Mouse (Mus musculus) limb, embryonic 12.5 days (tissue): ENCODE measurements at regions not wholly inside any gene's neighbourhood (a gene's known extent, or its start where the extent isn't known, plus 50 kb on each side); places are given as distances from the start of the nearest gene placed in this dataset.
A peak's percentile ranks its signal among the peaks of the same experiment; 100 is the strongest.

ENCODE experiments used
- ATAC-seq: fragments of 200-750 bp; cut with Nextera tagmentation; 2 replicates; pipeline ENCODE4 v1.8.0; 2017; ENCODE audit warnings: low read depth, moderate TSS enrichment; ENCODE audit not compliant: insufficient number of reproducible peaks, insufficient read depth, low FRiP score, low TSS enrichment
- H3K27ac ChIP-seq: fragments of 300-500 bp; sonication (generic); 2 replicates; pipeline ENCODE4 v1.5.1; 2016; ENCODE audit warnings: mild to moderate bottlenecking, moderate library complexity
- H3K27me3 ChIP-seq: fragments of 300-500 bp; sonication (generic); 2 replicates; pipeline ENCODE4 v1.6.1; 2016; ENCODE audit warnings: mild to moderate bottlenecking, moderate library complexity
- H3K36me3 ChIP-seq: fragments of 300-500 bp; sonication (generic); 2 replicates; pipeline ENCODE4 v1.6.1; 2016; ENCODE audit warnings: mild to moderate bottlenecking, moderate library complexity
- H3K4me1 ChIP-seq: fragments of 300-500 bp; sonication (generic); replicated peaks from 2 replicates; pipeline ENCODE4 v1.6.1; 2016
- H3K4me2 ChIP-seq: fragments of 300-500 bp; sonication (generic); 2 replicates; pipeline ENCODE4 v1.6.1; 2016; ENCODE audit warnings: mild to moderate bottlenecking, moderate library complexity
- H3K4me3 ChIP-seq: fragments of 300-500 bp; sonication (generic); replicated peaks from 2 replicates; pipeline ENCODE4 v1.5.1; 2016; ENCODE audit warnings: mild to moderate bottlenecking
- H3K9ac ChIP-seq: fragments of 300-500 bp; sonication (generic); replicated peaks from 2 replicates; pipeline ENCODE4 v1.6.1; 2016; ENCODE audit warnings: mild to moderate bottlenecking, moderate library complexity
- H3K9me3 ChIP-seq: fragments of 300-500 bp; sonication (generic); 2 replicates; pipeline ENCODE4 v1.6.1; 2016; ENCODE audit warnings: mild to moderate bottlenecking, moderate library complexity
- WGBS: fragments of 180-500 bp; shearing (Covaris S2); methylation state at CpG from one replicate; pipeline ENCODE4 v1.1.7; 2016; 5-methylcytosine and 5-hydroxymethylcytosine counted together

DNA sequence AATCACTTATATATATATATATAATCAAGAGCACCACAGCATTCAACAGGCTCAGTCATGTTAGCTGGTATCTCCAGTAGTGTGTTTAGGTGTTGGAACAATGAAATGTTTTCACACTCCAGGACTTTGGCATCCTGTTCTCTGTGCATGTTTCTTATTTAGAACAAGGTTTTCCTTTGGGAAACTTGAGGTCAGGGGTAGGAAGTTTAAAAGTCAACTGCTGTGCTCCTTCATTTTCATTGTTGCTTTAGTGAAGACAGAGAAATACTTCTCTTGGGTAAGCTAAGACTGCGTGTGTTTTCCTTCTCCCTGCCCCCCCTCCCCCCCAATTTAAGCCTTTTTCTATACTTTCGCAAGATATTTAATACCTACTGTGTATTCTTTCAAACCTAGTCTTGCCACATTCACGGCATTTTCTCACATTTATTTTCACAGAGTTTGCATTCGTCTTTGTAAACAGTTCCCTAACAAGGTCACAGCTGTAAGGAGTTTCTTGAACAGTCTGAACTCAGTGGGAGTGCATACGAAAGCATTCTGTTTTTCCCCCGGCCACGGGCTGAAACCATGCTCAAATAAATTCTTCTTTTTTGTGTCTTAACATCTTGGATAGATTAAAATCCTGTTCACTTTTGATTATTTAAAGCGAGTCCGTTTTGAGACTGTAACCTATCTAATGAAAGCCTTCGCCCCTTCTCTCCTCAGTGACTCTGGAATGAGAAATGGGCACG, 279.2 kb downstream of the Col12a1 start:
- no peak overlapping the region for H3K27ac ChIP-seq

DNA sequence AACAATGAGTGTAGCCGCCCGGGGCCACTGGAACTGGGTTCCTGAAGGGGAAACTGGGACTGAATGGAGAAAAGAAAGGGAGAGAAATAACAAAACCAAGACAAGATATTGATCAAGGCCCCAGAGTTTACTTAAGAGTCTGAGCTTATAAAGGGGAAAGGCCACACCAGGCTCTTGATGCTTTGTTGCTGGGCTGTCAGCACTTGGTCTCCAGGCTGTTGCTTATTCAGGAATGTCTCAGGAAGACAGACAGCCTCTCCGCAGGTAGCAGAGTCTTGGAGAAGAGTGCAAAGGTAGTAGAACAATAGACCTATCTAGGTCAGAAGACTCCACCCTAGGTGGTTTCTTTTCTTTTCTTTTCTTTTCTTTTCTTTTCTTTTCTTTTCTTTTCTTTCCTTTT, 263.4 kb downstream of the Col12a1 start:
- WGBS, result 85% methylated on average over 3 of the region's 3 CpGs
- no peak overlapping the region for H3K9ac ChIP-seq
- H3K36me3 ChIP-seq, result no peaks in the 10 kb centered on the region
- no peak overlapping the region for H3K4me2 ChIP-seq
- no peak overlapping the region for H3K27ac ChIP-seq
- H3K27me3 ChIP-seq, result no peaks in the 10 kb centered on the region
- no peak for ATAC-seq
- no peaks in the 10 kb centered on the region for H3K9me3 ChIP-seq
- H3K4me3 ChIP-seq, result no peak overlapping the region
- H3K4me1 ChIP-seq, result no peaks in the 10 kb centered on the region

More for the DNA sequence above, 279.2 kb downstream of the Col12a1 start:
- Histone ChIP-seq H3K36me3 (no peaks in the 10 kb centered on the region), H3K4me2 (peak overlapping the region; percentile 17; the same call in 1 of the 2 replicates), H3K27me3 (no peaks in the 10 kb centered on the region), H3K9ac (no peak overlapping the region), H3K4me3 (no peak overlapping the region), H3K9me3 (no peaks in the 10 kb centered on the region), H3K4me1 (peaks cover 5% of the 10 kb centered on the region)
- WGBS, result 29% methylated on average over 11 of the region's 11 CpGs
- no peak for ATAC-seq

DNA sequence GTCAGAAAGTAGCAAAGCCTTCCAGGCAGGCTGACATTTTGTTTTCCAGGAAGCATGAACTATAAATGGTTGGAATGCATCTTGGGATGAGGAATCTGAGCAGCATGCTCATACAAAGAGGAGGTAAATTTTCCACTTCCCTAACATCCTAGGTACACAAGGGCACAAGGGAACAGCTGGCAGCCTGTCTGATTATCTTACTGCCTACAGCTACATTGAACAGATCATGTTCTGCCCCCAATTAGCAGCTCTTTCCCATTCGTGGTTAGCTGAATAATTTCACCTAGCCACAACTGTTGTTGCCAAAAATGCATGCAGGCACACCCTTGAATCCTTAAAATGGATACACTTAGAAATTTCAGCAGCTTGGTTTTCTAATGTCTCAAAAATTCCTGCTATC, 239.5 kb downstream of the Col12a1 start:
- H3K9ac ChIP-seq, result no peak overlapping the region
- 4% methylated on average over 1 of the region's 1 CpGs for WGBS
- no peak for ATAC-seq
- no peak overlapping the region for H3K4me3 ChIP-seq
- no peak overlapping the region for H3K27ac ChIP-seq
- peaks cover 4% of the 10 kb centered on the region; the same call in 1 of the 2 replicates for H3K4me1 ChIP-seq
- no peak overlapping the region for H3K4me2 ChIP-seq
- no peaks in the 10 kb centered on the region for H3K9me3 ChIP-seq
- no peaks in the 10 kb centered on the region for H3K36me3 ChIP-seq
- H3K27me3 ChIP-seq, result no peaks in the 10 kb centered on the region

DNA sequence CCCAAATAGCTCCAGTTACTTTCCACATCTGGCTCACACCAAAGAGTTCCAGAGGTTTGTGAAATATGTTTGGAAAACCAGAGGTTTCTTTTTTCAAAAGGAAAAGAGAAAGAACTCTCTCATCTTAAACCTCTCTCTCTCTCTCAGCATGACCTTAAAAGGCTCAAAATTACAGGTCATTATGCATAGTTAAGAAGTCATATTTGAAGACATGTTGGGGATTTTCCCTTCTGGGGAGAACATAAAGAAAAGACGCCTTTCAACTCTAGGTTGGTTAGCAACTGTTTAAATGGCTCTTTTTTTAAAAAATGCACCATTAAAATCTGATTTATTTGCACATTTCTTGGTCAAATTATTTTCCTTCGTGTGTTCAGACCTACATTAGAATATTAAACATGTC, 218.4 kb downstream of the Col12a1 start:
- no peak overlapping the region for H3K9ac ChIP-seq
- H3K4me3 ChIP-seq, result no peak overlapping the region
- H3K27ac ChIP-seq, result no peak overlapping the region
- no peaks in the 10 kb centered on the region for H3K27me3 ChIP-seq
- no peaks in the 10 kb centered on the region for H3K4me1 ChIP-seq
- no peak for ATAC-seq
- H3K36me3 ChIP-seq, result no peaks in the 10 kb centered on the region
- WGBS, result 50% methylated on average over 2 of the region's 2 CpGs
- H3K9me3 ChIP-seq, result no peaks in the 10 kb centered on the region
- H3K4me2 ChIP-seq, result no peak overlapping the region

DNA sequence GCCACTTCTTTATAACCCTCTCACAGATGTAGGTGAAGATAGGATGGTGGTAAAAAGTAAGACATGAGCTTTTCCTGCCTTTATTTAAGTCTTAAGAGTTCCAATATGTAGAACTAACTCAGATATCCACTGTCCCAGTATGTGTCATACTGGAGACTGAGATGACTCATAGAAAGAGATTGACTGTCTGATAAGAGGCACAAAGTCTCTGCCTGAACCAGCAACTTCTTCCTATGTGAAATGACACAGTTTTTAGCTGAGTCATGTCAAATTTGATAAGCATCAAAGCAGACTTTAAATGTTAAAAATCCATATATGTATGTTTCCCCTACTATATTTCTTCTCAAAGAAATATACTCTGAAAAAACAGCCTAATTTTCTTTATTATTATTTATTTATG, 216.6 kb downstream of the Col12a1 start:
- Histone ChIP-seq H3K27ac (no peak overlapping the region), H3K36me3 (no peaks in the 10 kb centered on the region), H3K4me3 (no peak overlapping the region), H3K9me3 (no peaks in the 10 kb centered on the region), H3K9ac (no peak overlapping the region), H3K4me1 (no peaks in the 10 kb centered on the region), H3K27me3 (no peaks in the 10 kb centered on the region), H3K4me2 (no peak overlapping the region)
- ATAC-seq, result no peak

DNA sequence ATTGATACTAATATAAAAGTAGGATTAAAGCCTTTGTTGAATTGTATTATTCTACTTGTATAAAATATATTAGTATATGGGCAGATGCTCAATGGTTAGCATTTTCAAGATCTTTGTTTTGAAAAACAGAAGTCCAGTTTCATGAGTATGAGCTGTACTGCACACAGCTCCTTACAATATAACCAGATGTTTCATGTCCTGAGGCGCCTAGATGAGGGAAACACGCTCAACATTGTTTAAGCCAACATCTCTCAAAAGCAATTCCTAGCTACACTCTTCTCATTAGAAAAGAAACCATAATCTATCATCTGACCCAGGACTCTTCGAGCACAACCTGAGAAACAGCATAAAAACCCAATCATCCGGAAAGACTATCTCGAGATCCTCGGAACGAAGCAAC, 202.2 kb downstream of the Col12a1 start:
- 89% methylated on average over 7 of the region's 7 CpGs for WGBS
- no peak overlapping the region for H3K4me3 ChIP-seq
- H3K4me2 ChIP-seq, result no peak overlapping the region
- no peak for ATAC-seq
- no peaks in the 10 kb centered on the region for H3K27me3 ChIP-seq
- 0 out of 2 replicates have a peak, but pooled peaks cover 5% of the 10 kb centered on the region for H3K4me1 ChIP-seq
- no peaks in the 10 kb centered on the region for H3K9me3 ChIP-seq
- H3K9ac ChIP-seq, result no peak overlapping the region
- no peak overlapping the region for H3K27ac ChIP-seq
- no peaks in the 10 kb centered on the region for H3K36me3 ChIP-seq

DNA sequence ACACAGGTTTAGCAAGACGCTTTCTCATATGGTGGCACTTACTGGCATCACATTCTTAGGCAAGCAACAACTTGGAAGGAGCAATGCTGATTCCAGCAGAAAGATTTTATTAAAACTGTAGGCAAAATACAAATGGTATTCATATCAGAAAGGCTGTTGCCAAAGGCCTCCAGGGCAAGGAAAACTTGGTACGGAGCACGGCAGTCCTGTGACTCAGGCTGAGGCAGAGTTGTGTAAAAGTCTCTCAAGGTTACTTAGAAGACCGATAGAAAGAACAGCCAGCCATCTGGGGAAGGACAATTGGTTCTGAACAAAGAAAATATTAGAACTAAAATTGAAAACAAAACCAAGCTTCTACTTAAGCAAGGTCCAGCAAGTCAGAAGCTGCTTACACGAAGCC, 201.2 kb downstream of the Col12a1 start:
- no peaks in the 10 kb centered on the region for H3K36me3 ChIP-seq
- H3K9me3 ChIP-seq, result no peaks in the 10 kb centered on the region
- H3K4me2 ChIP-seq, result no peak overlapping the region
- no peak overlapping the region for H3K27ac ChIP-seq
- 0 out of 2 replicates have a peak, but pooled peaks cover 5% of the 10 kb centered on the region for H3K4me1 ChIP-seq
- 81% methylated on average over 5 of the region's 5 CpGs for WGBS
- H3K9ac ChIP-seq, result no peak overlapping the region
- no peak for ATAC-seq
- no peak overlapping the region for H3K4me3 ChIP-seq
- H3K27me3 ChIP-seq, result no peaks in the 10 kb centered on the region

DNA sequence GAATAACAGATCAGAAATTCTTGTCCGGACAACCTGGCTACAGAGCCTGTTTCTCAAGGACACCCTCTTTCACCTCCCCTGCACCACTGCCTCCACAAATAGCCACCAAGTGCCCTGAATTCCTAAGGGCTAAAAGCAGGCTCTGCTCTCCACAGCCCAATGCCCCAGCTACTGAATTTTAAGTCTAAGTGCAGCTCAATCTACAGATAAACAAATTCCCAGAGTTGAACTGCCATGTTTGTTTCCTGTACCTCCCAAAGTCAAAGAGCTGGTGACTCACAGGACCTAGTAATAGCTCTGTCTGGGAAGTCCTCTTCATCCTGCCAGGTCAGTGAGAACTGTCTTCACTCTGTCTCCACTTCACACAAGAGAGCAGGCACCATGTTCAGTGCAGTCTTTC, 200.0 kb downstream of the Col12a1 start:
- WGBS, result 83% methylated on average over 1 of the region's 1 CpGs
- no peak overlapping the region for H3K4me3 ChIP-seq
- no peak overlapping the region for H3K4me2 ChIP-seq
- no peaks in the 10 kb centered on the region for H3K27me3 ChIP-seq
- H3K36me3 ChIP-seq, result no peaks in the 10 kb centered on the region
- H3K9me3 ChIP-seq, result no peaks in the 10 kb centered on the region
- H3K4me1 ChIP-seq, result 0 out of 2 replicates have a peak, but pooled peaks cover 5% of the 10 kb centered on the region
- ATAC-seq, result no peak
- no peak overlapping the region for H3K27ac ChIP-seq
- no peak overlapping the region for H3K9ac ChIP-seq

DNA sequence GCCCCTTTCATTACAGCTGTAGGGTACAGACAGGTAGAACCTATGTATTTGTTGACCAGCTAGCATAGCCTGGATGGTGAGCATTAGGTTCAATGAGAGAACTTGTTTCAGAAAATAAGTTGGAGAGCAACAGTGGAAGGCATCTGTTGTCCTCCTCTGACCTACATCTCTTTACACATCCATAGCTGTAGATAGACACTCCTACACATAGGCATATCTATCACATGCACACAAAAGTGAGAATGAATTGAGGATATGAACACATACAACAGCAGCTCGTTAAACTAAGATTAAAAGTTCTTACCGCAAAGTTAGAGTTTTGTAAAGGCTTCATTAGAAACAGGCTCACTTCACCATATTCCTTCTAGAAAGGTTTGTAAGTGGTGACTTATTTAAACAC, 198.1 kb downstream of the Col12a1 start:
- Histone ChIP-seq H3K4me1 (0 out of 2 replicates have a peak, but pooled peaks cover 5% of the 10 kb centered on the region), H3K36me3 (no peaks in the 10 kb centered on the region), H3K27me3 (no peaks in the 10 kb centered on the region), H3K4me2 (no peak overlapping the region), H3K4me3 (no peak overlapping the region), H3K9ac (no peak overlapping the region), H3K9me3 (no peaks in the 10 kb centered on the region), H3K27ac (no peak overlapping the region)
- 61% methylated on average over 2 of the region's 2 CpGs for WGBS
- ATAC-seq, result no peak

DNA sequence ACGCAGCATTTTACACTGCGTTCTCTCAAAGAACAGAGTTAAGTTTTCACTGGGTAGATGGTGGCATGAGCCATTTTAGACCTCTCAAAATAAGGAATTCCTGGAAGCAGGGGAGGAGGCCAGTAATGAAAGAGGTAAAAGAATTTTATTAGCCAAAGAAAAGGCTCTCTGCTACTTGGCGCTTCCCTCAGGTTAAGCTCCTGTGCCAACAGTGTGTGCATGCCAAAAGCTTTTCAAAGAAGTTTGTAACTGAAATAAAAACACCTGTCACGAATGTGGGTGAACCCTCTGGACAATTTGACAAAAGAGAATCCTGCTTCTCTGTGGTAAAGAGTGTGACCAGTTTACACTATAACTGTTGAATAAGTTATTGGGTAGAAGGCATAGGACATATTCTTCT, 195.6 kb downstream of the Col12a1 start:
- H3K27me3 ChIP-seq, result no peaks in the 10 kb centered on the region
- no peak for ATAC-seq
- H3K4me1 ChIP-seq, result 0 out of 2 replicates have a peak, but pooled peaks cover 8% of the 10 kb centered on the region
- H3K4me3 ChIP-seq, result no peak overlapping the region
- no peak overlapping the region for H3K27ac ChIP-seq
- H3K4me2 ChIP-seq, result no peak overlapping the region
- H3K9me3 ChIP-seq, result no peaks in the 10 kb centered on the region
- H3K9ac ChIP-seq, result no peak overlapping the region
- no peaks in the 10 kb centered on the region for H3K36me3 ChIP-seq
- 93% methylated on average over 4 of the region's 4 CpGs for WGBS

DNA sequence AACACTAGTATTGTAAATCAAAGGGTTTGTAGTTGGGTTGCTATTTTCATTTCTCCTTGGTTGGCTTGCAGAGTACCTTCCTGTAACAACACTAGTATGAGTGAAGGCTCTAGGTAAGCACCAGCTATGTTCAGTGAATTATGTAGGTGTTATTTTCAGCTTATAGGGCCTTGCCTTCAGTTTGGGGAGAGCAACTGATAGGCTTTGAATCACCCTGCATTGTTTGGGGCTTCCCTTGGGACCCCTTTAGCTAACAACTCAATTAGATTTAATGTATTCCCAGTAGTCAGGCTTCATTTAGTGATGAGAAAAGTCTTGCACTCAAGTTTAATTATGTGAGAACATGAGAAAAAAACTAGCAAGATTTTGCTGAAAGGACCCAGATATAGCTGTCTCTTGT, 193.6 kb downstream of the Col12a1 start:
- Histone ChIP-seq H3K9ac (no peak overlapping the region), H3K4me1 (0 out of 2 replicates have a peak, but pooled peaks cover 8% of the 10 kb centered on the region)
- ATAC-seq, result no peak

DNA sequence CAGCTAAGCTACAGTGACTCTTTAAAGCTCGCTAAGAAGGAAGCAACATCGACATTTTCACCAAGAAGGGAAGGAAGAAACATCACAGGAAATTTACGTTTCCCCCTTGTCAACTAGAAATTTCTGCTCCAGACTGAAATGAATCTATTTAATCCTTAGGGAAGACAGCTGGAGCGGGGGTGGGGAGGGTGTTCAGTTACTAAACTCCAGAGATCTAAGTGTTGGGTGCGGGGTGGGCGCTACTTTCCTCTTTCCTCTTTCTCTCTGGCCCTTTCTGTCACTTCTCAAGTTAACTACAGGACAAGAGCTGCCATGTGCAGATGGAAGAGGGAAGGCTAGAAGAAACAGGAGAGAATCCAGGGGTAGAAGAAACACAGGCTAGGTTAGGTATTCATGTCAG, 192.2 kb downstream of the Col12a1 start:
- WGBS, result 53% methylated on average over 6 of the region's 6 CpGs

More for the DNA sequence above, 193.6 kb downstream of the Col12a1 start:
- H3K9me3 ChIP-seq, result no peaks in the 10 kb centered on the region
- no peaks in the 10 kb centered on the region for H3K36me3 ChIP-seq
- no peak overlapping the region for H3K4me2 ChIP-seq
- H3K27me3 ChIP-seq, result no peaks in the 10 kb centered on the region
- no peak overlapping the region for H3K4me3 ChIP-seq
- H3K27ac ChIP-seq, result no peak overlapping the region

More for the DNA sequence above, 192.2 kb downstream of the Col12a1 start:
- 0 out of 2 replicates have a peak, but pooled peaks cover 3% of the 10 kb centered on the region for H3K4me1 ChIP-seq
- no peak overlapping the region for H3K4me3 ChIP-seq
- no peak overlapping the region for H3K27ac ChIP-seq
- H3K9me3 ChIP-seq, result no peaks in the 10 kb centered on the region
- no peaks in the 10 kb centered on the region for H3K27me3 ChIP-seq
- no peak for ATAC-seq
- no peaks in the 10 kb centered on the region for H3K36me3 ChIP-seq
- H3K9ac ChIP-seq, result no peak overlapping the region
- no peak overlapping the region for H3K4me2 ChIP-seq
